ENCODE assay signal across 23 mouse cellular contexts in the genomic region with DNA sequence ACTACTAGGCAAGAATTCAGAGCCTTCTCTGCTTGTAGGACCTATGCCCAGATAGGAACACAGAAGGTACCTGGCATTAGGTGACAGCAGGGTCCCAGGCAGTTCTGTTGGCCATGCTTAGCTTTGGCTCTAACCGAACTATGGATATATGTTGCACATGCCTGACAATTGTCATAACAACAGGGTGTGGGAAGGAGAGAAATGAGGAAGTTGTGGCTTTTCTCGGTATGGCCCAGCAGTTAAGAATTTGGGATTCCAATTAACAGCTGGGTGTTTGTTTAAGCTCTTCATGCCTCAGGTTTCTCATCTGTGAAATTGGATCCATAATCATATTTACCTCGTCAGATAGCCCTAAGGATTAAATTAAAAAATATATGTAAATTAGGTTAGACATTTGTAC.
DNase-seq lines count a peak whose midpoint lies in the region; ATAC-seq and TF ChIP-seq lines count a peak whose summit lies in the region.
"Had no signal": no experiment of that assay in that cellular context is flagged by ENCODE, and none has a peak within 500 bp of the region (broad histone marks: within the 10 kb centered on the region; RNA-seq: fewer than 3 reads in every experiment).

No protein-coding gene starts in this region.

- peak; percentile 1 for DNase-seq in lung, postnatal 25 days (ENCODE audit: low spot score)
- DNase-seq in lung, postnatal 4 days = no peak
- peak; percentile 28 for DNase-seq in CH12.LX (ENCODE audit: extremely low read depth)
- no peak for DNase-seq in thymus, postnatal 36 days
- DNase-seq in cerebellum, postnatal 36 days = no peak
- no peak for DNase-seq in adrenal gland, postnatal 4 days (ENCODE audit: low spot score in 2 of 2)
- DNase-seq: adrenal gland, adult 8-10 months; cerebellum, adult 2 months; cerebellum, postnatal 25 days; kidney, postnatal 36 days; layer of hippocampus, postnatal 36 days had no signal

- in situ Hi-C loops in CH12.LX (cut with MboI; ENCODE audit: low pct_ligation_motif_present, low pct_unique_long_range_greater_than_20kb, low sequenced_read_pairs) = no loop called here

- no peak for TF ChIP-seq POLR2A in CH12.LX (IDR thresholded peaks at IDR 0.05; ENCODE audit: low read depth, low read length)

- dilution Hi-C loops in CH12.LX (cut with MboI; ENCODE audit: extremely low pct_ligation_motif_present, extremely low pct_unique_long_range_greater_than_20kb, low sequenced_read_pairs) = no loop called here

- H3K9me3 ChIP-seq in CH12.LX (replicated peaks; ENCODE audit: low read length) = no peaks in the 10 kb centered on the region
- H3K9me3 ChIP-seq: heart, embryonic 10.5 days; hindbrain, embryonic 10.5 days; kidney, embryonic 15.5 days; limb, embryonic 13.5 days; liver, embryonic 15.5 days; midbrain, embryonic 10.5 days; neural tube, embryonic 15.5 days had no signal

- no peak overlapping the region for H3K4me3 ChIP-seq in CH12.LX (replicated peaks in 1 of 3; ENCODE audit: low read depth in 2 of 3, low read length in 2 of 3, poor library complexity in 1 of 3)
- H3K4me3 ChIP-seq: heart, embryonic 10.5 days; hindbrain, embryonic 10.5 days; kidney, embryonic 15.5 days; limb, embryonic 13.5 days; liver, embryonic 15.5 days; midbrain, embryonic 10.5 days; neural tube, embryonic 15.5 days had no signal

- H3K27me3 ChIP-seq in CH12.LX (replicated peaks) = no peaks in the 10 kb centered on the region
- H3K27me3 ChIP-seq: kidney, embryonic 15.5 days; limb, embryonic 13.5 days; liver, embryonic 15.5 days; neural tube, embryonic 15.5 days had no signal

- no peak overlapping the region for H3K27ac ChIP-seq in CH12.LX (ENCODE audit: insufficient read depth, low read depth)
- H3K27ac ChIP-seq: heart, embryonic 10.5 days; hindbrain, embryonic 10.5 days; hindbrain, postnatal 0 days; kidney, embryonic 15.5 days; limb, embryonic 13.5 days; liver, embryonic 15.5 days; midbrain, embryonic 10.5 days; neural tube, embryonic 15.5 days had no signal

- no peaks in the 10 kb centered on the region for H3K79me2 ChIP-seq in CH12.LX (replicated peaks; ENCODE audit: control insufficient read depth, extremely low read depth, insufficient read depth, poor library complexity, severe bottlenecking)

- TF ChIP-seq RAD21 in CH12.LX (IDR thresholded peaks at IDR 0.05; ENCODE audit: low read depth, low read length) = no peak

- no peaks in the 10 kb centered on the region for H3K36me3 ChIP-seq in CH12.LX (replicated peaks in 1 of 2; ENCODE audit: control insufficient read depth in 1 of 2, insufficient read depth in 1 of 2, low read length in 1 of 2)
- H3K36me3 ChIP-seq: heart, embryonic 10.5 days; hindbrain, embryonic 10.5 days; kidney, embryonic 15.5 days; limb, embryonic 13.5 days; liver, embryonic 15.5 days; midbrain, embryonic 10.5 days; neural tube, embryonic 15.5 days had no signal

- H3K9ac ChIP-seq in CH12.LX (ENCODE audit: insufficient read depth, low read depth) = no peak overlapping the region
- H3K9ac ChIP-seq: kidney, embryonic 15.5 days; limb, embryonic 13.5 days; liver, embryonic 15.5 days; neural tube, embryonic 15.5 days had no signal

- no peak for TF ChIP-seq EP300 in CH12.LX (IDR thresholded peaks at IDR 0.05; ENCODE audit: low read length)

- no peak overlapping the region for H3K4me2 ChIP-seq in CH12.LX (ENCODE audit: insufficient read depth, low read depth, poor library complexity, severe bottlenecking)
- H3K4me2 ChIP-seq: kidney, embryonic 15.5 days; limb, embryonic 13.5 days; liver, embryonic 15.5 days; neural tube, embryonic 15.5 days had no signal

- H3K4me1 ChIP-seq in CH12.LX (ENCODE audit: control insufficient read depth in 1 of 2, insufficient read depth in 2 of 2) = peaks cover 0 to 7% of the 10 kb centered on the region in 2 experiments; a peak in 3 of 4 replicates
- H3K4me1 ChIP-seq: heart, embryonic 10.5 days; hindbrain, embryonic 10.5 days; kidney, embryonic 15.5 days; limb, embryonic 13.5 days; liver, embryonic 15.5 days; midbrain, embryonic 10.5 days had no signal

- TF ChIP-seq CTCF in CH12.LX (conservative IDR thresholded peaks at IDR 0.05 in 1 of 2, IDR thresholded peaks at IDR 0.05 in 1 of 2; ENCODE audit: low read depth in 2 of 2, low read length in 2 of 2) = no peak

- ATAC-seq in common myeloid progenitor, adult 5-6 weeks (replicated peaks; ENCODE audit: low read depth, poor library complexity, severe bottlenecking) = peak; percentile 98
- ATAC-seq in megakaryocyte-erythroid progenitor cell, adult 5-6 weeks (replicated peaks; ENCODE audit: low FRiP score, low TSS enrichment, poor library complexity, severe bottlenecking) = peak; percentile 63
- ATAC-seq: forebrain, embryonic 14.5 days; hindbrain, postnatal 0 days; intestine, postnatal 0 days had no signal

TF ChIP-seq in CH12.LX, 34 proteins besides CTCF, POLR2A, EP300 and RAD21:
- TF ChIP-seq HCFC1 (IDR thresholded peaks at IDR 0.05; ENCODE audit: low read depth, low read length) (no peak), GABPA (IDR thresholded peaks at IDR 0.05; ENCODE audit: insufficient replicate concordance, low read depth, low read length) (no peak), NELFE (IDR thresholded peaks at IDR 0.05; ENCODE audit: low read depth, low read length) (no peak), PAX5 (IDR thresholded peaks at IDR 0.05; ENCODE audit: low read length) (no peak), TBP (conservative IDR thresholded peaks at IDR 0.05; ENCODE audit: low read depth, low read length) (no peak), MAZ (IDR thresholded peaks at IDR 0.05; ENCODE audit: low read depth, low read length) (no peak), ZNF384 (IDR thresholded peaks at IDR 0.05; ENCODE audit: low read depth, low read length) (no peak), ZKSCAN1 (IDR thresholded peaks at IDR 0.05; ENCODE audit: borderline replicate concordance, low read depth, low read length) (no peak), JUND (conservative IDR thresholded peaks at IDR 0.05; ENCODE audit: low read depth, low read length) (no peak), BHLHE40 (IDR thresholded peaks at IDR 0.05; ENCODE audit: low read depth, low read length) (no peak), SMC3 (IDR thresholded peaks at IDR 0.05; ENCODE audit: low read depth, low read length) (no peak), ZC3H11A (IDR thresholded peaks at IDR 0.05; ENCODE audit: low read depth, low read length) (no peak), ZMIZ1 (IDR thresholded peaks at IDR 0.05; ENCODE audit: low read depth, low read length) (no peak), CHD1 (IDR thresholded peaks at IDR 0.05; ENCODE audit: low read depth, low read length) (no peak), MAX (IDR thresholded peaks at IDR 0.05; ENCODE audit: low read length) (no peak), ELF1 (IDR thresholded peaks at IDR 0.05; ENCODE audit: low read depth, low read length) (no peak), MXI1 (IDR thresholded peaks at IDR 0.05; ENCODE audit: low read depth, low read length) (no peak)

Comparison
In these comparisons a context has a peak if more than half of its experiments do, and no peak if none do; other contexts are left out.
1. DNase-seq: peak in lung, postnatal 25 days (single experiment) and CH12.LX (single experiment); none in lung, postnatal 4 days (0 of 2), thymus, postnatal 36 days (0 of 2), cerebellum, postnatal 36 days (0 of 2) and adrenal gland, postnatal 4 days (0 of 2).